ENCODE assay signal across 8 mouse cellular contexts in the genomic region with DNA sequence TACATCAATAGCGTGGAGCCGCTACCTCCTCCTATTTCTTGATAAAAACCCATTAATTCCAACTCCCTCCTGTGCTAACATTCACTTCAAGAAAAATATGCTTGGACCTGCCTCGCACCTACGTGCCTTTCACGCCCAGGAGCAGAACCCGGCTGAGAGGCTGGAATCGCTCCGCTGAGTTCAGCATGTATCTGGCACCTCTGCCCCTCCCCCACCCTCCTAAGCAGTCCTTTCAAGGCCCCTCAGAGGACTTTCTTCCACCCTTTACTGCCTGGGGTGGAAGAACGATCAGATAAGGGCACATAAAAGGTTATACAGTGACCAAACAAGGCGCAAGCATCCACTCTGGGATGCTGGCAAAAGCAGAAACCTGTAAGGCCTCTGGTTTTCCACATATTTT. TPM values are rescaled to one million over a fixed set of nuclear protein-coding genes. Genes with fewer than 3 reads are reported as not detected.
DNase-seq lines count a peak whose midpoint lies in the region; ATAC-seq and TF ChIP-seq lines count a peak whose summit lies in the region.
"Had no signal": no experiment of that assay in that cellular context is flagged by ENCODE, and none has a peak within 500 bp of the region (broad histone marks: within the 10 kb centered on the region; RNA-seq: fewer than 3 reads in every experiment).

No protein-coding gene starts in this region.

- no peak for TF ChIP-seq CTCF in layer of hippocampus, adult 2 months (conservative IDR thresholded peaks at IDR 0.05)

- H3K9ac ChIP-seq in kidney, embryonic 14.5 days (ENCODE audit: low read depth, low read length): no peak overlapping the region
- H3K9ac ChIP-seq in stomach, embryonic 15.5 days: no peak overlapping the region

- 6% methylated on average over 10 of the region's 10 CpGs for WGBS in kidney, embryonic 14.5 days
- 9% methylated on average over 10 of the region's 10 CpGs for WGBS in embryonic facial prominence, embryonic 10.5 days
- 9% methylated on average over 10 of the region's 10 CpGs for WGBS in stomach, embryonic 15.5 days

- peak; percentile 78 for ATAC-seq in kidney, embryonic 14.5 days (ENCODE audit: low FRiP score, low TSS enrichment)
- ATAC-seq in stomach, embryonic 15.5 days (ENCODE audit: insufficient read depth, low FRiP score, low read depth): peak; percentile 61; the same call in 1 of the 2 replicates

- H3K36me3 ChIP-seq in kidney, embryonic 14.5 days (ENCODE audit: control insufficient read depth, insufficient read depth, low read length): no peaks in the 10 kb centered on the region
- no peaks in the 10 kb centered on the region for H3K36me3 ChIP-seq in embryonic facial prominence, embryonic 10.5 days (replicated peaks)
- H3K36me3 ChIP-seq in stomach, embryonic 15.5 days: no peaks in the 10 kb centered on the region

- H3K4me2 ChIP-seq in kidney, embryonic 14.5 days (replicated peaks; ENCODE audit: low read depth, low read length): no peak overlapping the region
- no peak overlapping the region for H3K4me2 ChIP-seq in stomach, embryonic 15.5 days

- peaks cover 5% of the 10 kb centered on the region for H3K4me1 ChIP-seq in kidney, embryonic 14.5 days (ENCODE audit: control insufficient read depth, insufficient read depth, low read length)
- peaks cover 9% of the 10 kb centered on the region for H3K4me1 ChIP-seq in embryonic facial prominence, embryonic 10.5 days
- H3K4me1 ChIP-seq in stomach, embryonic 15.5 days: no peaks in the 10 kb centered on the region

- no peaks in the 10 kb centered on the region for H3K9me3 ChIP-seq in kidney, embryonic 14.5 days (ENCODE audit: control insufficient read depth, low read length)
- no peaks in the 10 kb centered on the region for H3K9me3 ChIP-seq in embryonic facial prominence, embryonic 10.5 days
- H3K9me3 ChIP-seq in stomach, embryonic 15.5 days: no peaks in the 10 kb centered on the region

- no peak overlapping the region for H3K4me3 ChIP-seq in kidney, embryonic 14.5 days (ENCODE audit: low read length)
- 0 out of 2 replicates have a peak overlapping the region, but pooled peaks have one; percentile 19 for H3K4me3 ChIP-seq in embryonic facial prominence, embryonic 10.5 days
- no peak overlapping the region for H3K4me3 ChIP-seq in stomach, embryonic 15.5 days (replicated peaks)
- no peak overlapping the region for H3K4me3 ChIP-seq in layer of hippocampus, adult 2 months

- DNase-seq in kidney, adult 8-10 months: no peak
- DNase-seq in embryonic facial prominence, embryonic 10.5 days (ENCODE audit: low spot score): peak; percentile 61
- DNase-seq in kidney, postnatal 25 days: peak; percentile 42 to 70
- no peak for DNase-seq in layer of hippocampus, adult 2 months (ENCODE audit: low spot score in 2 of 2)
- DNase-seq in urinary bladder, postnatal 10 days (ENCODE audit: low spot score): no peak

- H3K27ac ChIP-seq in kidney, embryonic 14.5 days (ENCODE audit: low read depth, low read length): no peak overlapping the region; the same call in 1 of the 2 replicates
- no peak overlapping the region for H3K27ac ChIP-seq in embryonic facial prominence, embryonic 10.5 days (replicated peaks)
- no peak overlapping the region; the same call in 1 of the 2 replicates for H3K27ac ChIP-seq in stomach, embryonic 15.5 days
- H3K27ac ChIP-seq in layer of hippocampus, adult 2 months: no peak overlapping the region

- no peaks in the 10 kb centered on the region for H3K27me3 ChIP-seq in kidney, embryonic 14.5 days (ENCODE audit: control insufficient read depth, insufficient read depth, low read length)
- H3K27me3 ChIP-seq in embryonic facial prominence, embryonic 10.5 days (replicated peaks; ENCODE audit: low read depth, poor library complexity, severe bottlenecking): no peaks in the 10 kb centered on the region
- no peaks in the 10 kb centered on the region for H3K27me3 ChIP-seq in stomach, embryonic 15.5 days (replicated peaks)

RNA-seq across cellular contexts. Expression of a gene that starts 26.4 kb away (rescaled TPM):
- polyA plus RNA-seq in kidney, embryonic 14.5 days (2014; fragmentation: Nextera tagmentation; extraction: Ambion mirVana): 5.6 and 13.8 TPM in 2 replicates
- polyA plus RNA-seq in embryonic facial prominence, embryonic 10.5 days (2016; fragmentation: Nextera tagmentation; extraction: Ambion mirVana): 1.5 and 1.6 TPM in 2 replicates
- polyA plus RNA-seq in stomach, embryonic 15.5 days (2015; fragmentation: Nextera tagmentation; extraction: Ambion mirVana): 0.78 and 1.1 TPM in 2 replicates
- total RNA-seq in layer of hippocampus, adult 2 months (2021): 1 to 10 TPM in 1 of 2 experiments, under 1 TPM in 1; 0.59 to 1.0 TPM
- polyA plus RNA-seq: macrophage had no signal

RNA-seq across cellular contexts. Expression of a gene that starts 34.7 kb away (rescaled TPM):
- polyA plus RNA-seq in kidney, embryonic 14.5 days (2014; fragmentation: Nextera tagmentation; extraction: Ambion mirVana): 19.7 and 24.1 TPM in 2 replicates
- polyA plus RNA-seq in embryonic facial prominence, embryonic 10.5 days (2016; fragmentation: Nextera tagmentation; extraction: Ambion mirVana): 12.5 and 19.3 TPM in 2 replicates
- polyA plus RNA-seq in stomach, embryonic 15.5 days (2015; fragmentation: Nextera tagmentation; extraction: Ambion mirVana): 12.5 and 16.0 TPM in 2 replicates
- 10 to 100 TPM; 29.8 to 31.3 TPM for total RNA-seq in layer of hippocampus, adult 2 months (2021)

RNA-seq across cellular contexts. Expression of a gene that starts 57.7 kb away (rescaled TPM):
- 0.32 and 0.39 TPM in 2 replicates for polyA plus RNA-seq in kidney, embryonic 14.5 days (2014; fragmentation: Nextera tagmentation; extraction: Ambion mirVana)
- polyA plus RNA-seq in embryonic facial prominence, embryonic 10.5 days (2016; fragmentation: Nextera tagmentation; extraction: Ambion mirVana): 0.39 and 0.40 TPM in 2 replicates
- 0.24 and 0.86 TPM in 2 replicates for polyA plus RNA-seq in stomach, embryonic 15.5 days (2015; fragmentation: Nextera tagmentation; extraction: Ambion mirVana)
- total RNA-seq in layer of hippocampus, adult 2 months (2021): under 1 TPM; 0.39 to 0.69 TPM
- polyA plus RNA-seq: macrophage had no signal

Comparison
In these comparisons a context has a peak if more than half of its experiments do, and no peak if none do; other contexts are left out.
1. DNase-seq: peak in embryonic facial prominence, embryonic 10.5 days (single experiment) and kidney, postnatal 25 days (2 of 2); none in kidney, adult 8-10 months (0 of 2), layer of hippocampus, adult 2 months (0 of 2) and urinary bladder, postnatal 10 days (single experiment).